Mouse (Mus musculus): ENCODE results near the gene Pex16. TPM values are rescaled to one million over a fixed set of nuclear protein-coding genes. Genes with fewer than 3 reads are reported as not detected.

The Pex16 gene
- polyA plus RNA-seq, 1 experiment, result 21.0 TPM

- Histone ChIP-seq H3K79me2 (ENCODE audit: control insufficient read depth, insufficient read depth) (no peaks in the 10 kb centered on the region), H3K27me3 (ENCODE audit: control insufficient read depth, insufficient read depth, insufficient read length) (no peaks in the 10 kb centered on the region), H3K36me3 (ENCODE audit: control insufficient read depth, insufficient read depth) (peaks cover 15% of the 10 kb centered on the region), H3ac (ENCODE audit: control insufficient read depth, insufficient read length, low read depth) (no peak overlapping the region), H3K79me3 (ENCODE audit: low read depth) (no peaks in the 10 kb centered on the region), H3K4me3 (ENCODE audit: insufficient read depth, poor library complexity, severe bottlenecking) (no peak overlapping the region)
- TF ChIP-seq FOSL1 (IDR thresholded peaks at IDR 0.05; ENCODE audit: insufficient read depth, low read length, poor library complexity, severe bottlenecking) (no peak), MYOD1 (IDR thresholded peaks at IDR 0.05; ENCODE audit: control insufficient read depth, insufficient read length, low read depth) (no peak), CTCF (IDR thresholded peaks at IDR 0.05; ENCODE audit: control insufficient read depth, insufficient read depth, insufficient read length) (no peak), CEBPB (IDR thresholded peaks at IDR 0.05; ENCODE audit: low read depth) (no peak), USF1 (IDR thresholded peaks at IDR 0.05; ENCODE audit: low read depth) (no peak), MAX (IDR thresholded peaks at IDR 0.05) (no peak), MYOG (IDR thresholded peaks at IDR 0.05; ENCODE audit: control insufficient read depth, extremely low read depth, insufficient read length) (no peak)
Observed at GRCm38 (mm10) chr2:92384101-92384500, 9.6 kb downstream of the Pex16 start.

GRCm38 (mm10) chr2:92385113-92386051, 10.9 kb downstream of the Pex16 start:
- no peak overlapping the region for H3ac ChIP-seq (ENCODE audit: control insufficient read depth, insufficient read length, low read depth)
- no peak for TF ChIP-seq MYOD1 (IDR thresholded peaks at IDR 0.05; ENCODE audit: control insufficient read depth, insufficient read length, low read depth)
- no peak for TF ChIP-seq CEBPB (IDR thresholded peaks at IDR 0.05; ENCODE audit: low read depth)
- no peak for TF ChIP-seq MYOG (IDR thresholded peaks at IDR 0.05; ENCODE audit: control insufficient read depth, extremely low read depth, insufficient read length)
- no peak for TF ChIP-seq USF1 (IDR thresholded peaks at IDR 0.05; ENCODE audit: low read depth)
- TF ChIP-seq FOSL1 (IDR thresholded peaks at IDR 0.05; ENCODE audit: insufficient read depth, low read length, poor library complexity, severe bottlenecking), result no peak
- no peaks in the 10 kb centered on the region for H3K79me2 ChIP-seq (ENCODE audit: control insufficient read depth, insufficient read depth)
- H3K36me3 ChIP-seq (ENCODE audit: control insufficient read depth, insufficient read depth), result peaks cover 6% of the 10 kb centered on the region
- no peaks in the 10 kb centered on the region for H3K79me3 ChIP-seq (ENCODE audit: low read depth)
- H3K27me3 ChIP-seq (ENCODE audit: control insufficient read depth, insufficient read depth, insufficient read length), result no peaks in the 10 kb centered on the region
- H3K4me3 ChIP-seq (ENCODE audit: insufficient read depth, poor library complexity, severe bottlenecking), result no peak overlapping the region

GRCm38 (mm10) chr2:92386821-92387570, 12.5 kb downstream of the Pex16 start:
- TF ChIP-seq FOSL1 (IDR thresholded peaks at IDR 0.05; ENCODE audit: insufficient read depth, low read length, poor library complexity, severe bottlenecking), result no peak
- no peaks in the 10 kb centered on the region for H3K79me3 ChIP-seq (ENCODE audit: low read depth)
- H3K27me3 ChIP-seq (ENCODE audit: control insufficient read depth, insufficient read depth, insufficient read length), result no peaks in the 10 kb centered on the region
- no peak overlapping the region for H3ac ChIP-seq (ENCODE audit: control insufficient read depth, insufficient read length, low read depth)
- H3K79me2 ChIP-seq (ENCODE audit: control insufficient read depth, insufficient read depth), result no peaks in the 10 kb centered on the region
- peaks cover 6% of the 10 kb centered on the region for H3K36me3 ChIP-seq (ENCODE audit: control insufficient read depth, insufficient read depth)
- H3K4me3 ChIP-seq (ENCODE audit: insufficient read depth, poor library complexity, severe bottlenecking), result no peak overlapping the region

GRCm38 (mm10) chr2:92387646-92388045, 13.2 kb downstream of the Pex16 start:
- Histone ChIP-seq H3K79me3 (ENCODE audit: low read depth) (no peaks in the 10 kb centered on the region), H3K79me2 (ENCODE audit: control insufficient read depth, insufficient read depth) (no peaks in the 10 kb centered on the region), H3K4me3 (ENCODE audit: insufficient read depth, poor library complexity, severe bottlenecking) (no peak overlapping the region), H3K36me3 (ENCODE audit: control insufficient read depth, insufficient read depth) (peaks cover 6% of the 10 kb centered on the region), H3ac (ENCODE audit: control insufficient read depth, insufficient read length, low read depth) (no peak overlapping the region), H3K27me3 (ENCODE audit: control insufficient read depth, insufficient read depth, insufficient read length) (peaks cover 2% of the 10 kb centered on the region)
- no peak for TF ChIP-seq MYOD1 (IDR thresholded peaks at IDR 0.05; ENCODE audit: control insufficient read depth, insufficient read length, low read depth)
- TF ChIP-seq MYOG (IDR thresholded peaks at IDR 0.05; ENCODE audit: control insufficient read depth, extremely low read depth, insufficient read length), result no peak
- TF ChIP-seq CTCF (IDR thresholded peaks at IDR 0.05; ENCODE audit: control insufficient read depth, insufficient read depth, insufficient read length), result no peak
- TF ChIP-seq CEBPB (IDR thresholded peaks at IDR 0.05; ENCODE audit: low read depth), result no peak
- no peak for TF ChIP-seq MAX (IDR thresholded peaks at IDR 0.05)
- no peak for TF ChIP-seq FOSL1 (IDR thresholded peaks at IDR 0.05; ENCODE audit: insufficient read depth, low read length, poor library complexity, severe bottlenecking)
- TF ChIP-seq USF1 (IDR thresholded peaks at IDR 0.05; ENCODE audit: low read depth), result no peak

- TF ChIP-seq MAX (IDR thresholded peaks at IDR 0.05) (no peak), USF1 (IDR thresholded peaks at IDR 0.05; ENCODE audit: low read depth) (peak; percentile 45)
- no peaks in the 10 kb centered on the region for H3K79me2 ChIP-seq (ENCODE audit: control insufficient read depth, insufficient read depth)
- H3K79me3 ChIP-seq (ENCODE audit: low read depth), result no peaks in the 10 kb centered on the region
- peaks cover 6% of the 10 kb centered on the region for H3K27me3 ChIP-seq (ENCODE audit: control insufficient read depth, insufficient read depth, insufficient read length)
- H3K36me3 ChIP-seq (ENCODE audit: control insufficient read depth, insufficient read depth), result peaks cover 6% of the 10 kb centered on the region
- H3ac ChIP-seq (ENCODE audit: control insufficient read depth, insufficient read length, low read depth), result no peak overlapping the region
- H3K4me3 ChIP-seq (ENCODE audit: insufficient read depth, poor library complexity, severe bottlenecking), result peak overlapping the region; percentile 46
Observed at GRCm38 (mm10) chr2:92388081-92388517, 13.6 kb downstream of the Pex16 start.

All from C2C12 (cell line).